In genomic region chr11:4768399-4768798, GRCm38 (mm10) we compare ENCODE assay signal across 19 mouse cellular contexts. TPM values are rescaled to one million over a fixed set of nuclear protein-coding genes. Genes with fewer than 3 reads are reported as not detected.
"Had no signal": no experiment of that assay in that cellular context is flagged by ENCODE, and none has a peak within 500 bp of the region (broad histone marks: within the 10 kb centered on the region; RNA-seq: fewer than 3 reads in every experiment).

No protein-coding gene starts in this region.

- H3K36me3 ChIP-seq: midbrain, embryonic 15.5 days; stomach, embryonic 15.5 days had no signal

- H3K4me3 ChIP-seq: liver, embryonic 13.5 days; midbrain, embryonic 12.5 days; midbrain, embryonic 15.5 days; neural tube, embryonic 13.5 days; stomach, embryonic 15.5 days had no signal

- H3K4me2 ChIP-seq: liver, embryonic 13.5 days; midbrain, embryonic 12.5 days; midbrain, embryonic 15.5 days; neural tube, embryonic 13.5 days; stomach, embryonic 15.5 days had no signal

- H3K27me3 ChIP-seq: midbrain, embryonic 12.5 days; midbrain, embryonic 15.5 days; neural tube, embryonic 13.5 days; stomach, embryonic 15.5 days had no signal

- ATAC-seq: midbrain, embryonic 15.5 days had no signal

- H3K9ac ChIP-seq: liver, embryonic 13.5 days; midbrain, embryonic 12.5 days; midbrain, embryonic 15.5 days; neural tube, embryonic 13.5 days; stomach, embryonic 15.5 days had no signal

- H3K4me1 ChIP-seq: liver, embryonic 13.5 days; stomach, embryonic 15.5 days had no signal

- H3K9me3 ChIP-seq: liver, embryonic 13.5 days; midbrain, embryonic 12.5 days; midbrain, embryonic 15.5 days; neural tube, embryonic 13.5 days; stomach, embryonic 15.5 days had no signal

- H3K27ac ChIP-seq: kidney, postnatal 0 days; liver, embryonic 13.5 days; macrophage; midbrain, embryonic 12.5 days; midbrain, embryonic 15.5 days; neural tube, embryonic 13.5 days; stomach, embryonic 15.5 days had no signal

- DNase-seq: kidney, adult 2 months; kidney, postnatal 25 days; liver, embryonic 13.5 days; lung, adult 2 months; lung, postnatal 14 days; retina, postnatal 1 day; right cerebral cortex, postnatal 25 days; spleen, adult 18-20 months; thymus, postnatal 25 days had no signal

RNA-seq across cellular contexts. Expression of gene Cabp7, which starts 21.8 kb away (rescaled TPM):
- total RNA-seq: liver, adult 2 months; megakaryocyte, adult 5-6 weeks had no signal
- polyA plus RNA-seq: kidney, adult 2 months; kidney, embryonic 14.5 days; large intestine, adult 2 months; liver, adult 2 months; liver, embryonic 13.5 days had no signal
